Mouse (Mus musculus) right cerebral cortex, postnatal 25 days (tissue): ENCODE data around the gene Pdxdc1.
A peak's percentile ranks its signal among the peaks of the same experiment; 100 is the strongest.
"Not testable (repeated sequence)": the region's sequence is repeated elsewhere in the genome, so short reads cannot be mapped to it uniquely, and the experiment has no call there.

Experiments used
- DNase-seq: peaks from one replicate; pipeline ENCODE4 v3.0.0; 2022

The Pdxdc1 gene

DNA sequence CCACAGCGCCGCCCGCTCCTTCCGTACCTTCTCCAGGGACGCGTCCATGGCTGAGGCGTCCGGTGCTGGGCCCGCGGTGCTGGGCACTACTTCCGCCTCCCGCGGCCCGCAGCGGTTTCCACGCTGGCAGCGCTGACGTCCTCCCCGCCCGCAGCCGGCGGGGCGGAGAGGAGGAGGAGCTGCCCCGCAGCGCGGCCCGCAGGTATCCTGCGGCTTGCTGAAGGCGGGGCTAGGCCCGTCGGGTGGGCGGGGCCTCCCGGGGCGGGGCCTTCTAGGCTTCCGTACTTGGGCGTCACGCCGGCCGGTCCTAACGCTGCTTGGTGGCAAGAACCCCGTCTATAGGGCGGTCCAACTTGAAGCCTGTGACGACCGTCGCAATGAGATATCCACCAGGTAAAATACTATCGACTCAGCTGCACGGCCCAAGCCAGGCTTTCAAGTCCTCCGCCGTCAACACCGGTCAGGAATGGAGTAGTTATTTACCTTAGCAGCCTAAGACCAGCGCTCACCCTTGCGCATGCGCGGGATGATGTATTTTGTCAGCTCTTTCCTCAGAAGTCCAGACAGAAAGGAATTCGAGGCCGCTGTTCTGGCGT lies at the start of gene Pdxdc1, which contains the start of gene Mpv17l:
Pdxdc1 (minus strand) TSS at position 244 of the 596 bp plus-strand sequence.
Mpv17l (plus strand) TSS at position 274 of the 596 bp plus-strand sequence.
- peak; percentile 99 for DNase-seq

DNA sequence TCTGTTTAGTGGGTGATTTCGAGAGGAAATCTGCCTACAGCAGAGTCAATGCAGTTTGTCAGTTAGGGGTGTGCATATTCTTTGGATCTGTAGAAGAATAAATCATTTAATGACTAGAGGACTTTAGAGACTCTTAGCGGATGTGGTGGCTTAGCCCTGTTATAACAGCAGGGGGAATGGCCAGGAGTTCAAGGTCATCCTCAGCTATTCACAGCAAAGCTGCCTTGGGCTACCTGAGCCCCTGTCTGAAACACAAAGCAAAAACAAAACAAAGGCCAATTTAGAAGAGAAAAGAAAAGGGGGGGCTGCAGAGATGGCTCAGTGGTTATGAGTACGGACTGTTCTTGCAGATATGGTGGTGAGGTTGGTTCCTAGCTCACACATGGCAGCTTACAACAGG lies 48.3 kb upstream of the Pdxdc1 start:
- DNase-seq, result no peak

DNA sequence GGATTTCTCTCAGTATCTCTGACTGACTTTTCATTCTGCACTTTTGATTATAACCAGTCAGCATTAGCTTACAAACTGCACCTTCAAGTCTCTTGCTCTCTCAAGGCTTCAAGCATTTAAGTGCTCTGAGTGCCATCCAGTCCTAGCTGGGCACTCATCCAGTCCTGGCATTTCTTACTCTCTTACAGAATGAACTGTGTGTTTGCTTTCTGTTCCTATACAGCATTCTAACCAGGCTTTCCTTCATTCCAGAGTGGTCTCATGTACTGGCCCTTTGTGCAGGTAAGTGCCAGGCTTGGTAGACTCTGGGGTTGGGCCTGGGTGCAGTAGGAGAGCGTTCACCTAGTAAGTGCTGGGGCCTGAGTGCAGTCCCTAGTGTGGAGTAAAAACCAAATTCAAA lies 43.4 kb upstream of the Pdxdc1 start:
- DNase-seq, result no peak

DNA sequence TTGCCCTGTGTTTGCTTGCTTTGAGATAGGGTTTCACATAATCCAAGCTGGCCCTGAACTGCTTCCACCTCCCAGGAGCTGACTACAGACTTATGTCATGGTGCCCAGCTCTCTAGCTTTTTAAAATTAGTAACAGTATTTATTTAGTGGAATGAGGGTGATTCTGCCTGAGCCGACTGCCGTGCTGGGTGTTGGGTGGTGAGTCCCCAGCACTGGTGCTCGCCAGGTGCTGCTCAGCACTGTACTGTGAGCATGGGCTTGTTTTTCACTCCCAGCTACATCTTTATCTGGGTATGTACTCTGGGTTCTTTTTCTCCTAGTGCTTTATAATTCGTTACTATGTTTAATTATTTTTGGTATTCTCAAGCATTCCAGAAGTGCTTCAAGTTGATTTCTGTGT lies 42.2 kb upstream of the Pdxdc1 start:
- DNase-seq, result no peak

DNA sequence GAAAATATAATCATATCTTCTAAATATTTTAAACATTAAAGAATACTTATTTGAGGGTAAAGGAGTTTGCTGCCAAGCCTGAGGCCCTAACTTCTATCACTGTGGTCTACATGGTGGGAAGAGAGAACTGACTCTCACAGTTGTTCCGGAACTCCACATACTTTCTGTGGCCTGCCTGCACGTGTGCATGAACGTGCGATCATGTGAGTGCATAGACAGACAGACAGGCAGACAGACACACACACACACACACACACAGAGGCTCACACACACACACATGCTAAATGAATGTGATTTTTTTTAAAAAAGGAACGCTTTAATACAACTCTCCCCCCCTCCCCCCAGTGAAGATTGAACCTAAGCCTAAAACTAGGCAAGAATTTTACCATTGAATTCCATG lies 41.8 kb upstream of the Pdxdc1 start:
- no peak for DNase-seq

DNA sequence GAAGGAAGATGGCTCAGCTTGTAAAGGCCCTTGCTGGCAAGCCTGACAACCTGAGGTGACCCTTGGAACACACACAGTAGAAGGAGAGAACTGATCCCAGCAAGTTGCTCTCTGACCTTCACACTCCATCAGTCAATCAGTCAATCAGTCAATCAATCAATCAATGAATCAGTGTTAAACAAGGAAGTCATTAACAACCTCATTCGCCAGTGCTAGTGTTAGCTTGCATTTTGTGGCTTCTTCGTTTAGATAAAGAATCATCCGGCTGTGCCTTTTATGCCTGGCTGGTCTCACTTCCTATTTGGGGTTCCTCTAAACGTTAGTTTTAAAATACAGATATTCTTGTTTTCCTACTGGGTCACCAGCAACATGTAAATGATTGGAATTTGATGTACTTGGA lies 41.2 kb upstream of the Pdxdc1 start:
- no peak for DNase-seq

DNA sequence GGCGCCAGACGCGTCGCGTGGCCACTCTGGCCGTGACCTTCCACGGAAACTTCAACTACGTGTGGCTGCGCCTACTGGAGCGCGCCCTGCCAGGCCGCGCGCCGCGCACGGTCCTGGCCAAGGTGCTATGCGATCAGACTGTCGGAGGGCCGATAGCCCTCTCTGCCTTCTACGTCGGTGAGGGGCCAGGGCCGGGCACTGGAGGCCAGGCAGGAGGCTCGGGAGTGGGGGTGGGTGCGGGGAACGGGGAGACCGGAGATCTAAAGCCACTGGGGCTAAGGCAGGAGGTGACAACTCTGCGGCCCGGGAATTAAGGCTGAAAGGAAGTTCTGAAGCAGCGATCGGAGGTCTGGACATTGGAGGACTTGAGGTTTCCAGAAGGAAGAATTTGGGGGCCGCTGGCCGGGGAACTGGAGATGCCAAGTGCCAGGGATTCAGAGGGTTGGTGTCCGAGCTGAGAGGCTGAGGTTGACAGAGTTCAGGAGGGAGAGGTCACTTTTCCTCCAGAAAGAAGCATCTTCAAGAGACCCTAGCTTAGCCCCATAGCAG lies 38.0 kb upstream of the Pdxdc1 start:
- no peak for DNase-seq

DNA sequence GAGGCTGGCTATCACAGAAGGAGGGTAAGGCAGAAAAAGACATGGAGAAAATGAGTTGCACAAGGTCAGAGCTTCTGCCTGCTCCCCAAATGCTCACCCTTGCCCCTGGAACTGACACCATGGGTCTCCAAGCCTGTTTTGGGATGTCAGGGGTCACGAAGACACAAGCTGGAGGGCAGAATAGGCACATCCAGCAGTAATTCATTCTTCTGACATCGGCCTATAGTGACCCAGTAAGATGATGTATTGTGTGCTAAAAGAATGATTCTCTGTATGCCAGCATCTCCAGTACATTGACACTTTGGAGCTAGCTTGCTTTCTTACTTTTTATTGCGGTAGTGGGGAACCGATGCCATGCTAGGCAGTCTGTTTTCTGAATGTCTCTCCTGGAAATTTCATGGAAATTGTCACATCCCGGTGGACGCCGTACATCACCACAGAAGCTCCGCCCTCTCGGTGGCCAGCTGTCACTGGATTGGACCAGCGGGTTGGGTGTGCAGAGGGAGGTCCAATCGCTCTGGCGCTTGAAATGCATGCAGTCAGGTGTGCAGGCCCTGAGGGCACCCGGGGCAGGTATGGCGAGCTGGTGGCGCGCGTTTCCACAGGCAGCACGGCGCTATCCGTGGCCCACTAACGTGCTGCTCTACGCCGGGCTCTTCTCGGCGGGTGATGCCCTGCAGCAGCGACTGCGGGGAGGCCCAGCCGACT lies 37.4 kb upstream of the Pdxdc1 start:
- peak; percentile 87 for DNase-seq

DNA sequence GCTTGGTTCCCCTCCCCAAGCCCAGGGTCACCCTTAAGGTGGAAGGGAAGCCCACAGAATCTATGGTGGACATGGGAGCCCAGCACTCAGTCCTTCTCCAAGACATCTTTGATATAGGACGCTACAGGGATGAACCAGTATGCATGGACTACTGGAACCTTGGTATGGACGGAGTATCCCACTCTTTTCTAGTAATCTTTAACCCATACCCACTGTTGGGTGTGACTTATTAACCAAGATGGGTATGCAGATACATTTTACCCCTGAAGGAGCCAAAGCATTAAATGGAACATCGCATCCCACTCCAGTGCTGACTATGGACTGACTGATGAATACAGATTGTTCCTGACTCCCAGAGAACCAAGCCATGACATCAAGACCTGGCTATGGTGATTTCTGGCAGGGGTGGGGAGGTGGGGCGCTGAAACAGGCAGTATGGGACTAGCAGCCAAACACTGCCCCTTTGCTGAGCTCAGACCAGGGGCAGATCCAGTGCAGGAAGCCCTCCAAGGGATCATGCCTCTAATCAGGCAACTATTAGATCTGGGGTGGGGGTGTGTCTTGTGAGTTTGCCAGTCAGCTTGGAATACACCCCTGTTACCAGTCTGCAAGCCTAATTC lies 24.6 kb upstream of the Pdxdc1 start:
- no peak for DNase-seq

DNA sequence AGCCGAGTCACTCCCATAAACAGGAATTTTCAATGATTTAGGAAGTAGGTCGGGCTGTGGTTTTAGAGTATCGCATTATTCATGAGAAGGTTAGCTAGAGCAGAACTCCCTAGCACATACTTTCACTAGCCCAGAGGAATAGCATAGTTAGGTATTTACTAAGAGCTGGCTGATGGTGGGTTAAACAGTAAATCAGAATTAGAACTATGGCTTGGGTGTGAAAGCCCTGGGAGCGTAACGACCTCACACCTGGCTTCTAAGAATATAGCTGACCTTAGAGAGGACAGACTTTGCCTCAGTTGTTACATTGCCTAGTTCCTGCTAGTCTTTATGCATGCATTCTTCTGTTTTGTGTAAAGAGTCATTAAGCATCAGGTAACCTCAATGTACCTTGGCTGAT lies 20.0 kb upstream of the Pdxdc1 start:
- not testable (repeated sequence) for DNase-seq

DNA sequence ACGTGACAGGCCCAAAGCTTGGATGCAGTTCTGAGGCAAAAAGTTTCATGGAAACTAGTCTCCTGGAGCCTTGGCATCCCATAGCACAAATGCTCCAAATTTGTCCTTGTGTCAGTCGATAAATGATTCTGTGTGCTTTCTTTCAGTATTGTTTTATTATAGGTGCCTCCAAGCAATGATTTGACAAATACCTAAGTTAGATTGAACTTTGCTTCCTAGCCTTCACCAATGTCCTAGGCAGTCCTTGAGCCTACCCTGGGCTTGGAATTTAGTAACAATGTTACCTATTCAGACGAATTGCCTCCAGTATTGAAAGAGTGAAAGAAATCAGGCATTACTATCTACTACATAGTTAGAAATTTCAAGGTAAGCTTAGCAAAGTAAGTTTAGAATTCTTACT lies 19.6 kb upstream of the Pdxdc1 start:
- not testable (repeated sequence) for DNase-seq

DNA sequence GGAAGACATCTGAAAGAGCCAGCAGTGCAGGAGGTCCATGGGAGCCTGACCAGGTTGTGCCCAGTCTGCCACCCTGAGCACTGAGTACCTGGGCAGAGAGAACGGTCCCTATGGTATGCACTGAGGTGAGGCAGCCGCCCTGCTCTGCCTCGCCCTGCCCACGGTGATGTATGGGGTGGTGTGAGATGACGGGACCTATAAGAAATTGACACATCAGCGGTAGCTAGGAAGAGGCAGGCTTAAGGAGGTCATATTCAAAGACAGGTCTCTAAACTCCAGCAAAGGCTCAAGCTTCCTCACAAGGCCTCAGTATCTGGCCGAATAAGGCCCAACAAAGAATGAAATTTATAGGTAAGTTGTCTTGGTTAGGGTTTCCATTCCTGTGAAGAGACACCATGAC lies 18.9 kb upstream of the Pdxdc1 start:
- DNase-seq, result no peak

DNA sequence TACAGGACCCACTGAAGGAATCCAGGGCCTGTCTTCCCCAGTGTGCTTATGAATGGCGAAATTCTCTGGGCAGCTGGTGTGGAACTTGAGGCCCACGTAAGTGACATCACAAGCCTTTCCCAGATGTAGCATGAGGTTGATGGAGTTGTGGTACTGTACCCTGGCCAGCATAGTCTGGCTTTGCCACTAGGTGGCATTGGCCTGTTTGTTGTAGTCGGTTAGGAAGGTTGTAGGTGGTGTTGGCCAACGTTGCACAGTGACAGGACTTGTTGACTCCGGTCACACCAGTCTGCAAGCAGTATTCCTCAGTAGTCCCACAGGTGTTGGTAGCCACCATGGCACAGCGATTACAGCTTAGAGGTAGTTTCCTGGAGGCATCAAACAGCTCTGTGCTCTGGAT lies 18.1 kb upstream of the Pdxdc1 start:
- DNase-seq, result no peak

DNA sequence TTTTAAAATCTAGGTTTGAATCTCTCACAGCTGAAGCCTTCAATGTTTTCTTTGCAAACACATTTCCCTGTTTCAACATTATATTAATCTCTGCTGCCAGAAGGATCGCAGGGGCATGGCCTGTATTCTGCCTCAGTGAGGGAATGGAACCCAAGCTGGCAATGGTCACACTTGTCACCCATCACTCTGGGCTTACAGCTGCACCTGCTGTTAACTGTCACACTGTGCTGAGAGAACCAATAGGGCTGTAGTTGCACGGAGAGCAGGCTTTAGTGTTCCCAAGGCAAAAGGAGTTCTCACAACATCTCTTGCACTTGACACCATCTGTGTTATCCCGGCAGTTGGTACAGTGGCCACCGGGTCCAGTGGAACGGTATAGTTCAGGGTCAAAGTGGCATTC lies 17.2 kb upstream of the Pdxdc1 start:
- no peak for DNase-seq

DNA sequence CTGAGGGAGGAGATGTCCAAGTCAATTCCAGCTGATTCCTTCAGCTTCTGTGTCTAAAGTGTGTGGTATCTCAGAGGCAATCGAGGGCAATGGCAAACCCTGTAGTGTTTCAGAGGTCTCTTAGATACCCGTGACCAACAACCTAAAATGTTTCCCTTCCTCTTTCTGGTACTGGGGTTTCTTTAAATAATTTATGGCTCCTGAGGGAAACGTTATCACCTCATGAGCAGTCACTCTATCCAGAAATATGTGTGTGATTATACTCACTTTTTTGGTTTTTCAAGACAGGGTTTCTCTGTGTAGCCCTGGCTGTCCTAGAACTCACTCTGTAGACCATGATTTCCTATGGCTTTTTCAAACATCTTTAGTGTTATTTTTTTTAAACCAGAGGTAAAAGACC lies 4.4 kb upstream of the Pdxdc1 start:
- DNase-seq, result no peak

DNA sequence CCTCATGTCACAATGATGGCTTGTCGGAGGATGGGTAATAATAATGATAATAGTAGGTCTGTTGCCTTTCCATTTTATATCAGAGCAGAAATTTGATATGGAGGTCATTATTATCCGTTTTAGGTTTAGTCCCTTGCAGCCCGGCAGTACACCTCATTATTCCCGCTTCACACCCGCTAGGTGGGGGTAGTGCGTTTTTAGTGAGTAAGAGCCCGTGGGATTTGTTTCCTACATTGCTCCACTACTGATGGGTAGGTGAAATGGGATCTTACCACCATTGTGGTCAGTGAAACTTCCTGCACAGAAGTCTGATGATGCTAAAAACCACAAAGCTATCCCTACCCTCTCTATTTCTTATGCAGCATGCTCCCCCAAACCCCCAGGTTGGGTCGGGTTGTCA lies 557 bp upstream of the Pdxdc1 start:
- DNase-seq, result no peak

DNA sequence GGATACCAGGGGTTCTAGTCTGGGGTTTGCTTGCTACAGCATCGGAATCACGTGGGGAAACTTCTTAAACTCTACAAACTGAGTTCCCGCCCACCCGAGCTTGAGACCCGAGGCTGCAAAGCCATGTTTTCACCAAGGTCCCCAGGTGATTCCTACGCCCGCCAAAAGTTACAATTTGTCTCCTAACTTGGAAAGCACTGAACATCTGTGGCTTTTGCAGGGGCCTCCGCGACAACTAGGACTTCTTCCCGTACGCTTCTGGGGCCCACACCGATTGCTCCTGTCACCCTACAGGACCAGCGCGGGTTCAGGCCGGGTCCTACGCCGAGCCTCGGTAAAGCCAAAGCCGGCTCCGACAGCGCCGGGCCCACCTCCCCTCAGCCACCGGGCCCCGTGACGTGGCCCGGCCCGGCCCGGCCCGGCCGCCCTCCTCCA lies 517 bp downstream of the Pdxdc1 start:
- no peak for DNase-seq

DNA sequence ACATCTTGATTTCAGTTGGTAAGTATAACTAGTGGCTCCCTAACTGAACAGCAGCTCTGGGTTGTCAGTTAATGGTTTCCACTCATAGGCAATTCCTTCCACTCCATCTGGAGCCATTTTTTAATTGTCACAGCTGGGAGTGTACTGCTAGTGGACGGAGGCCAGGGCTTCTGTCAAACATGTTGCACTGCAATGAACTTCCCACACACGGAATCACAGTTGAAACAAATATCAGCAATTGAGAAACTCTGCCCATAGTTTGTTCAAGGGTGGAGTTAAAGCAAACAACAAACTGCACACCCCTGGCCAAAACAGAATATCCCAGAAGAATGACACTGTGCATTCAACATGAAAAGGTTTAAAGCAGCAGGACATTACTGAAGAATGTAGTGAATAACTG lies 4.0 kb downstream of the Pdxdc1 start:
- no peak for DNase-seq

DNA sequence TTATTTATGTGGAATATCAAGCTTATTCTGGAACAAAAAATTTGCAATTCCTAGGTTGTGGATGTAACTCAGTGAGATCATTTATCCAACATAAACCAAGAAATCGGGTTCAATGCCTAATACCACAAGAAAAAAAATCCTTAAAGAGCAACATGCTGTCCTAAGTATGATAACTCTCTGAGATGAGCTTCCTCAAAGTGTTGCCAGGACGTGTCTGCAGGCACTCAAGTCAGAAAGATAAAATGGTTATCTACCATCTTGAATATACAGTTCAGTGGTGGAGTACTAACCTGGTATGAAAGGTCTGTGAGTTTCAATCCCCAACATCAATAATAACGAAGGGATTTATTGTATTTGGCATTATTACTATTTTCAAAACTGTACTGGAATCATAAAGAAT lies 6.6 kb downstream of the Pdxdc1 start:
- DNase-seq, result no peak

DNA sequence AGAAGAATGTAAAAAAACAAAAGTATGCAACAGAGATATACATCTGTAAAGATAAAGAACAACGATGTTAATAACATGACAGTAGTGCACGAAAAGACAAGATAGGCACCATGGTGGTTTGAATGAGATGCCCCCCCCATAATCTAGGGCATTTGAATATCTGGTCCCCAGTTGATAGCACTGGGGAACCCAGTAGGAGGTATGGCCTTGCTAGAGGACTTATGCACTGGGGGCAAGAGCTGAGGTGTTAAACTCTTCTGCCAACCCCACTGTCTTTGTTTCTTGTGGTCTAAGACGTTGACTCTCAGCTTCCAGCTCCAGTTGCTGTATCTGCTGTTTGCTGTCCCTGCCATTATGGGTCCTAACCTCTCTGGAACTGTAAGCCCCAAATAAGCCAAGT lies 7.2 kb downstream of the Pdxdc1 start:
- no peak for DNase-seq

DNA sequence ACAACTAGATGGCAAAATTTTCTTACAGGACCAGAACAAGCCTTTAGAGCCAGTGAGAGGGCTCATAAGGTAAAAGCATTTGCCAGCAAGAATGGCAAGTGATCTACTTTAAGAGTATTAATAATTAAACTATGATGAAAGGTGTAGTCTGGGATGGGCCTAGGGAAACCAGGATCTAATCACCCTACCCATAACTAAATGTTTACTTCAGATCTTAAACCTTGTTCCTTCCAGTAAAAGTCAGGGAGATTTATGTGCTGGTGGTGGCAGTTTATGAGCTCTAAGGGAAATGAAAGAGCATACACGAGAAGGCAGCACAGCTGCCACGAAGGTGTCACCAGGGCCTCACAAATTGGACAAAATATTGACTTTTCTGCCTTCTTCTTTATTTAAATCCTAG lies 8.8 kb downstream of the Pdxdc1 start:
- DNase-seq, result no peak

DNA sequence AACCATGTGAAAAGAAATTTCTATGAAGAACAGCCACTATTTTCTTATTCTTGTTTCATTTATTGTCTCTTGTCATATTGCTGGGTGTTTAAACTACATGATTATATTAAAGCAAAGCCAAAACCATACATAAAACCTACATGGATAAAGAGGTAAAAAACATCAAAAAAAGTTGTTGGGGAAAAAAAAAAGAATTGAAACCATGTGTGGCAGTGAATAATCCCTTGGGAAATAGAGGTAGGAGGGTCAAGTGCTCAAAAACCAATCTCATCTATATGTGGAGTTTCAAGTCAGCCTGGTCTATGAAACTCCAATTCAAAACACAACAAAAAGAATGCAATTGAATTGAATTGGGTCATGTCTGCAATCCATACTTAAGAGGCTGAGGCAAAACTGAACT lies 10.1 kb downstream of the Pdxdc1 start:
- DNase-seq, result no peak

DNA sequence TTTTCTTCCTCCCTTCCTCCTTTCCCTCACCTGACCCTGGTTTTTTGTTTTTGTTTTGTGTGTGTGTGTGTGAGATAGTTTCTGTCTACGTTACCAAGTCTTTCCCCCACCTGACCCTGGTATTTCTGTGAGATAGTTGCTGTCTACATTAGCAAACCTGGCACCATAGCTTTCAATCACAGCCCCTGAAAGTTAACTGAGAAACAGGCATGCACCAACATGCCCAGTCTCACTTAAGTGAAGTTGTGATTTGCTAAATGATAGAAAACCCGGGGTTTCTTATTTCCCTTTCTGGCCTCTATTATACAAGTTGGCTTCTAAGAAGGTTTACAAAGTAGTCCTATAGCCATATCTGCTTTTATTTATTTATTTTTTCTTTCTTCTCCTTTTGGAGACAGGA lies 12.5 kb downstream of the Pdxdc1 start:
- no peak for DNase-seq

DNA sequence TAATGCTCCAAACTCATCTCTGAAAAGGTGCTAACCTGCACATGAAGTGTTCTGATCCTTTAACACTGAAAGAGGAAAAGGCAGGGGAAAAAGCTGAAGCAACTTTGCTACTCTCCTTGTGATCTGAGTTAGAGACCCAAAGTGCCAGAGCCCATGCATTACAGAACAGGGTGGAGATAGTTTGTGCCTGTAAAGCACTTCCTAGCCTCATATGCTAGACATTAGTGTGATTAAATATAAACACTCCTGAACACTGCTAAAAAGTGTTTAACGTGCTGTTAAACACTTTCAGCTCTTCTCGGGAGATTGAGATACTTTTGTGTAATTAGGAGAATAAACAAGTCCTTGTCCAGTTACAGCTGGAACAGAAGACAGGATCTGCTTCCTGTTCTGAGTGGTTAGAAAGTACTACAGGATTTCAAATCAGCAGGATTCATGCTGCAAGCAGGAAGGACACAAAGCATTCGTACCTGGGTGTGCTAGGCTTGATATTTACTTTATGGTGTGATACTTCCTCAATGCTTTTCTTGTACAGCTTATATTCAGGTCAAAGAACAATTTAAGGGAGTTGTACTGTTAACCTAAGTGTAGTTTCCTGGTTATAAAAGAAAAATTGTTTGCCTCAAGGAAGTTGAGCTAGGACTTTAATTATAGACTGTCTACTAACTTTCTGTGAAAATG lies 19.7 kb downstream of the Pdxdc1 start:
- no peak for DNase-seq
